Mouse (Mus musculus) naive thymus-derived CD4-positive, alpha-beta T cell, adult 2 months (primary cell): ENCODE data around the gene St6galnac3.

Experiments used
- DNase-seq: peaks from one replicate; pipeline ENCODE4 v3.0.0-alpha.2; 2011; ENCODE audit warnings: low read depth

The St6galnac3 gene

DNA sequence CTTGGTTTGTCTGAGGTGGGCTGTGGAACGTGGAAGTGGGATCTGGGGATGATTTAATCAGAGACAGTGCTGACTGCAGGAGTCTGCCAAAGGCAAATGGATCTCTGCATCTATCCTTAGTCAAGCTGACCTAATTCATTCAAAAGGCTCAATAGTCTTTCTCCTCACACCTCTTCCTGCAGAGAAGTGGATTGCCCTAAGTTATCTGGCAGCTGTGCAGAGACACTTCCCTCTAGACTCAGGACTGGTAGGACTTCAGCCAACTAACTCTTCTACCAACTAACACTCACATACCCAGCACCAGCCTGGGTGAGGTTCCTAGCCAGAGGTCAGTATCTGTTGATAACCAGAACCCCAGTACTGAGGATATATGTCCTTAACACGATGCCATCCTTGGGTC, 516.8 kb downstream of the St6galnac3 start:
- DNase-seq = no peak

GRCm38 (mm10) chr3:153204046-153204445, 520.9 kb downstream of the St6galnac3 start:
- no peak for DNase-seq

- DNase-seq = no peak
These were observed 523.1 kb downstream of the St6galnac3 start for GRCm38 (mm10) chr3:153201835-153202234.

DNA sequence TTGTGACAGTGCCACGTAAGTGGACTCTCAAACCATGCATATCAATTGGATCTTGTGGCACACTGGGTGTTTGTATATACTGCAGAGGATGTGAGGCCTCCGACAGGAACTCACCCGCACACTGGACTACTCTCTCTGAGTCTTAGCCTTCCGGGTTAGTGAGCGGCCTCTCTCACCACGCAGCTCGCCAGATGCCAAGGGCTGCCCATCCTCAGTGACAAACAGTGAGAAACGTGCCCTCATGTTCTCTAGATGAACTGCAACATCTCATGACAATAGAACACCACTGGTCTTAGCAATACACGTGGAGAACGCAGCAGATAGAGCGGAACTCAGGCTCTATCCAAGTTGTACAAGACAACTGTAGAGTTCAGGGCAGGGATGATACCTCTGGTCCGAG, 524.2 kb downstream of the St6galnac3 start:
- no peak for DNase-seq

DNA sequence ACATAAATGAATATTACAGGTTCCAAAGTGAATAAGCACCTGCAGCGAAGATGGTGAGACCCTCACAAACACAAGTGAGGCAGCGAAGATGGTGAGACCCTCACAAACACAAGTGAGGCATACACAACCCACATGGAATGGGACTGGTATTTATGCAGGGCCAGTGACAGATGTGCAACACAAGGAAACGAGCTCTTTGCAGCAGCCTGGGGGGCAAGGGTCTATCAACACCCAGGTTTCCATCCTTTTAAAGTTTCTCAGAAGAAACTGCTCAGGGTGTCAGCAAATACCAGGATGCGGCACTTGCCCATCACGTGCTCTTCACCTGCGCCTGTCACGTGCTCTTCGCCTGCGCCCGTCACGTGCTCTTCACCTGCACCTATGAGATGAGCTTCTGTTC, 524.9 kb downstream of the St6galnac3 start:
- no peak for DNase-seq

GRCm38 (mm10) chr3:153199251-153199650, 525.7 kb downstream of the St6galnac3 start:
- no peak for DNase-seq

DNA sequence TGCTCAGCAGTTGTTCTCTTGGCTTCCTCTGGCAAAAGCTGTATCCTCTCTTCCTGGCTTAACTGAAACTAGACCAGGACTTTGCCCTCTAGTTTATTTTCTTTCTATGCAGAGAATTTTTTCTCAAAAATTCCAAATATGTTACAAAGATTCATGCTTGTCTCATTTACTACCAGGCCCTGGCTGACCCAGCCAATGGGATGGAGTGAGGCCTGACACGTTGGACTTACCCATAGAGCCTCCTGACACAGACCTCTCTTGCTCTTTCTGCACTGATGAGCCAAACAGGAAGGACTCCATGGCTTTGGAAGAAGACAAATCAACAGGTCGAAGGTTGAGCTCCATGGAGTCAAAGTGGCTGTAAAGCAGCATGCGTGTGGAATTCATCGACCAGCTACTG, 526.5 kb downstream of the St6galnac3 start:
- DNase-seq = no peak

DNA sequence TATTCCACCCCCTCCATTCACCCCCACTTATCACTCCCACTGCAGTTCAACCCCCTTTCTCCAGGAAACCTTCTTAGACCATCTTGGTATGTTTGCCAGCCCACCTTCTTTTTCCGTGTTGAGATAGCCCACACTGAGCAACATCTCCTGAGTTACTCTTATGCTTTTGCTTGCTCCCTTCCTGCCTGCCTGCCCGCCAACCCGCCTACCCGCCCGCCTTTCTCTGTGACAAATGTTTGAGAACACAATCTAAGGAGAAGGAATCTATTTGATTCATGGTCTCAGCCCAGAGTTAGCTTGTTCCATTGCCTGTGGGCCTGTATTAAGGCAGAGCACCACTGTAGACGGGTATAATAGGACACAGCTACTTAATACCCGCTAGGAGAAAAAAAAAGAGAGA, 531.9 kb downstream of the St6galnac3 start:
- no peak for DNase-seq

DNA sequence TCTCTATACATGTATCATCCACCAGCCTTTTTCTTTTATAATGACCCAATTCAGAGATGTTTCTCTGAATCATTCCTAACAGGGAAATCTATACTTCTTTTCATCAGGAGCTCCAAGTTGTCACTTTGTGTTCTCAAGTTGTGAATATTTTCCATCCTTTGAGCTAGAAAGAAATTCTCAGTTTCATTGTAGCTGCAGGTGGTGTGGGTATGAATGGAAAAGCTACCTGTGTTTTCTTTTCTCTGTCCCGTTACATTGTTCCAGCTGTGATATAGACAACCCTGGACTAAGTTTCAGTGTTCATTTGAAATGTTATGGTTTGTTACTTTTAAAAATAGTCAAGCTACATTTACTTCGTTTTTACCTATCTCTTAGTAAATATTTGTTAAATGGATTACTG, 534.2 kb downstream of the St6galnac3 start:
- no peak for DNase-seq

GRCm38 (mm10) chr3:153189685-153190467, 535.1 kb downstream of the St6galnac3 start:
- DNase-seq = no peak

GRCm38 (mm10) chr3:153188224-153188623, 536.8 kb downstream of the St6galnac3 start:
- no peak for DNase-seq

GRCm38 (mm10) chr3:153185117-153185516, 539.9 kb downstream of the St6galnac3 start:
- DNase-seq = no peak

- no peak for DNase-seq
These were observed 543.7 kb downstream of the St6galnac3 start for GRCm38 (mm10) chr3:153181242-153181641.

DNA sequence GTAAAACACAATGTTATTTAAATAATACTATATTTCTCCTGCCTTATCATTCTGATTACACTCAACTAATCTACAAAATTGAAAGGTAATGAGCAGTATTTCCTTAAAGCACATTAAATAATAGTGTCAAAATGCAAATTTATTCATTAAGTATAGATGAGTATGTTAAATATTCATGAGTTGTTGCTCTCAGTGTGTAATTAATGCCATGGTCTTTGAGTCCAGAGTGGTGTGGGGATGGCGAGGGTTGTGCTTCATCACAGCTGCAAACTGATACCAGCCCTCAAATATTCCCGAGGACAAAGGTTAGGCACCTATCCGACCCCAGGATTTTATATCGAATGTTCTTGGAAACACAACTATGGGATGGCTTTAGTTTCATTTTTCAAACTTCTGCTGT, 548.2 kb downstream of the St6galnac3 start:
- no peak for DNase-seq

DNA sequence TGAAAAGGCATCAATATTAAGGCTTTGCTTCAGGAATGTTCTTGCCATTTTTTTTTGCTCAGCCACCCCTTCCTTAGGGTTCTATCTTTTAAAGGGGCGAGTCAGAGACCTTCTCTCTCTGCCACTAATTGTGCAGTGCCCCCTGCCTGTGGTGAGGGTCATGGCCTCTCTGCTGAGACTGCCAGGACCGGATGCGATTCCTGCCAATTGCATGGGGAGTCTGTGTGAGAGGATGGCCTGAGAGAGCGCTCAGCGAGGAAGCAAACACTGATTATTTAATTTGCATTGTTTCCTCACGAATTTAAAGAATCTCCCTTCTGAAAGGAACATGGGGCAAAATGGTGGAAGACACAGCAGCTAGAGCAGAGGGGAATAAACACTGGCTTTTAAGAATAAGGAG, 548.6 kb downstream of the St6galnac3 start:
- no peak for DNase-seq

DNA sequence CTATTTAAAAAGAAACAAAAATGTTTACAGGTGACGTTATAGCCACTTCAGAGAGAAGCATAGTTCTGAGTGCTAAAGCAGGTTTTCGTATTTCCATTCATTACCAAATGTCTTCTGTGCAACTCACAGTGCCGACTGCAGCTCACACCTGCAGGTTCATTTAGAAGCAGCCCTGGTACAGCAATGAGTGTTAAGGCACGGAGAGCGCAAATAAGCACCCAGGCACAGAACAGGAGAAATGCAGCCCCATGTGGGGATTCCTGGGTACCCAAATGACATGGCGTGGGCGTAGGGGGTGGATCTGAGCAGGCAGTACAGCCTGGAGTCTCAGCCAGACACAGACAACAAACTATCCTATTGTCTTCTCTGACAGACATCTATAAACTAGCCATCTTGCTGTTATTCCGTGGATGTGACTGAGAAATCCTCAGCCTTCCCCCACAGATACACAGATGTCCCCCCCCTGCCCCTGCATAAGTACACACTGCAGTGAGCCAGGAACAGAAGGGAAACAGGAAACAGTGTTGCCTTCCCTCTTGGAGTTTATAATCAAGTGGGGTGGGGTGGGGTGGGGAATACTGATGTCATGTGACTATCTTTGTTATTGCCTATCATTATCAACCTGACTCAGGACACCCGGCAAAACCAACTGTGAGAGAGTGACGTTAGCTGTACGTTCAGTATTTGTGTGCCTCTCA, 550.5 kb downstream of the St6galnac3 start:
- no peak for DNase-seq

DNA sequence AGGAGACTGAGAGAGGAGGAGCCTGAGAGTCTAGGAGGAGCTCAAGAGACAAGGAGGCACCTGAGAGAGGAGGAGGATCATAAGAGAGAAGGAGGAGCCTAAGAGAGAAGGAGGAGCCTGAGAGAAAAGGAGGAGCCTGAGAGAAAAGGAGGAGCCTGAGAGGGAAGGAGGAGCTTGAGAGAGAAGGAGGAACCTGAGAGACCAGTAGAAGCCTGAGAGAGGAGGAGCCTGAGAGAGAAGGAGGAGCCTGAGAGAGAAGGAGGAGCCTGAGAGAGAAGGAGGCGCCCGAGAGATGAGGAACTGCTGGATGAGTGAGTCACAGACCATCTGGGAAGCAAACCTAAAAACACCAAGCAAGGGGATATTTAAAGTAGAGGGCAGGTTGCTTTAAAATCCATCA, 551.4 kb downstream of the St6galnac3 start:
- no peak for DNase-seq

DNA sequence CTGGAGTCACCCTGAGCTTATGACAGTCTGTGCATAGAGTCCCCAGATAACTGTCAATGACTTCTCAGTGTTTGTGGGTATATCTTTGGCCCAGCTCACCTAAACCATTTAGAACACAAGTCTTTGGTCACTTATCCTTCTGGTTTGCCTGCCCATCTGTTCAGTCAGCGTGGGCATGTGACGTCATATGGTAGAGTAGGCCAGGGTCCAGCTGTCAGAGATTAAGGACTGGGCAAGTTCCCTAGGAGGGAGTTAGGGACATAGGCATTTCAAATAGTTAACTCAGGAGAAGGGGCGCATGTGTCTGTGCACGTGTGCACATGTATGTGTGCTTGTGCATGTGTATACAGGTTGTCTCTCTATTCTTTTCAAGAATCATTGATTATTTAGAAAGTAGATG, 554.8 kb downstream of the St6galnac3 start:
- DNase-seq = no peak

DNA sequence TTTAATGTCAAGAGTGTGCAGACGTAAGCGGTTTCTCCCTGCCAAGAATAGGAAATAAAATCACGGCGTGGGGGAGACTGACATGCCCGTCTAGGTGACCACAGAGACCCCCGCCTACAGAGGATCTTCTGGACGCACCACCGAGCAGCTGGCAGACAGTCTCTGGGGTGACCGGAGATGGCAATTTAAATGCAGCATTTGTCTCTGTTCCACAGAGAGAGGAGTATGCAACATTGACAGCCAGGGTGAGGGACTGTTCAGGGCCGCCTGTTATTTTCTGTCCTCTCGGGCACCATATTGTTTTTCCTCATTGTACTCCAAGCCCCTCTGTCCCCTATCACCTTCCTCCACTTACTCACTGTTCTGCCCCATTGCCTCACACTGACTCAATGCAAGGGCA, 555.2 kb downstream of the St6galnac3 start:
- no peak for DNase-seq

- no peak for DNase-seq
These were observed 563.3 kb downstream of the St6galnac3 start for GRCm38 (mm10) chr3:153161676-153162075.

- DNase-seq = no peak
These were observed 564.3 kb downstream of the St6galnac3 start for GRCm38 (mm10) chr3:153160683-153161082.

- DNase-seq = no peak
These were observed 576.1 kb downstream of the St6galnac3 start for GRCm38 (mm10) chr3:153148887-153149286.
